Mouse (Mus musculus) kidney, postnatal 36 days (tissue): Measurements from ENCODE around the gene Thumpd3.

Source experiments
- DNase-seq, 2 experiments: peaks; one replicate each; pipeline ENCODE4 v3.0.0; 2021 to 2022; ENCODE audit warnings: mixed read lengths in 2 of 2

The Thumpd3 gene

GRCm38 (mm10) chr6:113046041-113046975, at the start of gene Thumpd3:
TSS of gene Thumpd3 (plus strand) at chr6:113046225.
- peak; percentile 98 to 99 for DNase-seq

GRCm38 (mm10) chr6:112999199-112999598, 46.8 kb upstream of the Thumpd3 start:
- no peak for DNase-seq

- DNase-seq, result peak; percentile 89 to 94
These were observed 45.2 kb upstream of the Thumpd3 start for GRCm38 (mm10) chr6:113000666-113001287.

- peak; percentile 17 to 40 for DNase-seq
These were observed 44.3 kb upstream of the Thumpd3 start for GRCm38 (mm10) chr6:113001719-113002118.

- DNase-seq, result no peak
These were observed 42.5 kb upstream of the Thumpd3 start for GRCm38 (mm10) chr6:113003313-113004111.

- DNase-seq, result no peak
These were observed 39.2 kb upstream of the Thumpd3 start for GRCm38 (mm10) chr6:113006833-113007232.

- DNase-seq, result no peak
These were observed 34.1 kb upstream of the Thumpd3 start for GRCm38 (mm10) chr6:113011886-113012285.

- peak; percentile 78 to 79 for DNase-seq
These were observed 33.5 kb upstream of the Thumpd3 start for GRCm38 (mm10) chr6:113012495-113012941.

- DNase-seq, result no peak
These were observed 32.5 kb upstream of the Thumpd3 start for GRCm38 (mm10) chr6:113013550-113013949.

- peak in 1 of 2 experiments; percentile 8 for DNase-seq
These were observed 28.5 kb upstream of the Thumpd3 start for GRCm38 (mm10) chr6:113017500-113018047.

- DNase-seq, result no peak
These were observed 27.9 kb upstream of the Thumpd3 start for GRCm38 (mm10) chr6:113018139-113018538.

GRCm38 (mm10) chr6:113024866-113025265, 21.2 kb upstream of the Thumpd3 start:
- DNase-seq, result no peak

GRCm38 (mm10) chr6:113025774-113026173, 20.3 kb upstream of the Thumpd3 start:
- no peak for DNase-seq

GRCm38 (mm10) chr6:113027446-113027845, 18.6 kb upstream of the Thumpd3 start:
- DNase-seq, result no peak

GRCm38 (mm10) chr6:113029006-113029405, 17.0 kb upstream of the Thumpd3 start:
- no peak for DNase-seq

GRCm38 (mm10) chr6:113030553-113030952, 15.5 kb upstream of the Thumpd3 start:
- no peak for DNase-seq

- no peak for DNase-seq
These were observed 14.9 kb upstream of the Thumpd3 start for GRCm38 (mm10) chr6:113030970-113031660.

- no peak for DNase-seq
These were observed 13.9 kb upstream of the Thumpd3 start for GRCm38 (mm10) chr6:113032121-113032520.

GRCm38 (mm10) chr6:113033185-113033584, 12.8 kb upstream of the Thumpd3 start:
- no peak for DNase-seq

- no peak for DNase-seq
These were observed 11.6 kb upstream of the Thumpd3 start for GRCm38 (mm10) chr6:113034466-113034865.

GRCm38 (mm10) chr6:113036463-113037175, 9.4 kb upstream of the Thumpd3 start:
- DNase-seq, result peak; percentile 18 to 31
